Mouse (Mus musculus): ENCODE data around the gene Gngt2.

Gene Gngt2

GRCm38 (mm10) chr11:95826317-95827167, 10.5 kb upstream of the Gngt2 start:
- no peak for DNase-seq (ENCODE audit: low spot score)

DNA sequence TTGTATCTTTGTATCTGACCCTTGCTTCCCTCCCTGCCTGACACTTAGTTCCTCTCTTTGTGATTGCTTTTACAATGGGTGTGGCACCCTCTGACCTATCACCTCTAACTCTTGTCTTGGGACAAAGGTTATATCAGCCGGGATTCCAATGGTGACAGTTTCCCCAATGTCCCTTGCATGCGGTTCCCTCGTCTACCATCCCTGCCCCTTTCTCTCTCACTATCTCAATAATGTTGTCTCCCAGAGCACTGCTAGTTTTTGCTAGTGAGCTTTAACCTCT, 9.9 kb upstream of the Gngt2 start:
- no peak for DNase-seq (ENCODE audit: low spot score)

- peak; percentile 84 for DNase-seq (ENCODE audit: low spot score)
Observed at GRCm38 (mm10) chr11:95827464-95828085, 9.4 kb upstream of the Gngt2 start.

DNA sequence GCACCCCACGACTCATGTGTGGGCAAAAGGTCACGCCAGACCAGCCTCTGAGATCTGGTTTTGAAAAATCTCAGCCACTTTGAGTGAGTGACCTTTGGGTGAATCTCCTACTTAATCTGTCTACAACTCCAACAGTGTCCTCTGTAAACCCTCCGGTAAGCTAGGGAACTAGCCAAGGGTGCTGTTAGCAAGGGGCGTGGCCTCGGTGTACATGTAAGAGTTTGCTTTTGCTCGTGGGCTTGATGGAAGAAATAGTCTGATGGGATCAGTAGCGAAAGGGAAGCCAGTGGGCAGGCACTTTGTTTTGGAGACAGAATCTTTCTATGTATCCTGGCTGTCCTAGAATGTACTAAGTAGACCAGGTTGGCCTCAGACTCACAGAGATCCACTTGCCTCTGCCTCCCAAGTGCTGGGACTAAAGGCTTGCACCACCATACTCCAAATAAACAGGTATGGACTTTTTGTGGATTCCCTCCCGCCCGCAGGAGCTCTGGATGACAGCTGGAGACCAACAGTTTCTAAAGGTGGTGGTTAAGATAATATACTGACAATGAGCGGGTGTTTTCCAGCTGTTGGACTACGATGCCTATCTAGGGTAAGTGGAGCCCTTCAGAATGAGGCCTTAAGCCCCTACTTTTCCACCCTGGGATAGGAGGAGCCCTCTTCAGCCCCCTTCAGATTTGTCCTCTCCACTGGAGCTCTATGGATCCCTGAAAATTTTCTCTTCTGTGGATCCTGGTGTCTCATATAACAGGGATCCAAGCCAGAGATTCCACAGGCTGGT, 8.6 kb upstream of the Gngt2 start:
- DNase-seq (ENCODE audit: low spot score) = no peak

DNA sequence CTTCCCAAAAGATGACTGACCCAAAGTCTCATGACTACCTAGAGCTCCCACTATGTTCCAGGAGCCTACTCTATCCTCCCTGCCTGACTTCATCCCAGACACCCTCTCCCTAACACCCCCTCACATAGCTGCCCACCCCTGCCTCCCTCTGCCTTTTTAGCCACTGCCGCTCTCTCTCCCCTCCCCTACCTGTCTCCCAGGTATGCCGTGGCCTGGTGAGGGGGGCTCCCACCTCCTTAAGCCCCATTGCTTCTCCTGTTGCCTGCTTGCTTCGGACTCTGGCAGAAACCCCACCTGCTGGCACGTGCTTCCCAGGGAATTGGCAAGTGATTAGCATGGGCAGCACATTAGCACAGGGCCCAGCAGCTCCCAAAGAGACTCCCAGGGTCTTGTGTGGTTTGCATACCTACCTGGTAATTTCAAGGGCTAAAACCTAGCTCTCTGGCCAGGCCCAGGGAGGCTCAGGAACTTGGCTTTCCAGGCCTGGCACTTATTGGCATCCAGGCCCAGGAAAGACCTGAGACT, 7.4 kb upstream of the Gngt2 start:
- DNase-seq (ENCODE audit: low spot score) = no peak

DNA sequence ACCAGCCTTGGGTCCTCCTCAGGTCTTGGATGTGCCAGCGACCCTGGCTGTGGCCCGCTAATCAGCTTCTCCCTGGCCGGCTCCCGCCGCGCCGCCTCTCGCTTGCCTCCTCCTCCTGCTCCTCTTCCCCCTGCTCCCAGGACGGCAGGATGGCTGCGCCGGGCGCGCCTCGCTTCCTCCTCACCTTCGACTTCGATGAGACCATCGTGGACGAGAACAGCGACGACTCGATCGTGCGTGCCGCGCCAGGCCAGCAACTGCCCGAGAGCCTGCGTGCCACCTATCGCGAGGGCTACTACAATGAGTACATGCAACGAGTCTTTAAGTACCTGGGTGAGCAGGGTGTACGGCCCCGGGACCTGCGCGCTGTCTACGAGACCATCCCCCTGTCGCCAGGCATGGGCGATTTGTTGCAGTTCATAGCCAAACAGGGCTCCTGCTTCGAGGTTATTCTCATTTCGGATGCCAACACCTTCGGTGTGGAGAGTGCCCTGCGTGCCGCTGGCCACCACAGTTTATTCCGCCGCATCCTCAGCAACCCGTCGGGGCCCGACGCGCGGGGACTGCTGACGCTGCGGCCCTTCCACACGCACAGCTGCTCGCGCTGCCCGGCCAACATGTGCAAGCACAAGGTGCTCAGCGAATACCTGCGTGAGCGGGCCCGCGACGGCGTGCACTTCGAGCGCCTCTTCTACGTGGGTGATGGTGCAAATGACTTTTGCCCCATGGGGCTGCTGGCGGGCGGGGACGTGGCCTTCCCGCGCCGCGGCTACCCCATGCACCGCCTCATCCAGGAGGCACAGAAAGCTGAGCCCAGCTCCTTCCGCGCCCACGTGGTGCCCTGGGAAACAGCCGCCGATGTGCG, 6.4 kb upstream of the Gngt2 start:
- DNase-seq (ENCODE audit: low spot score) = no peak

GRCm38 (mm10) chr11:95831276-95831619, 5.8 kb upstream of the Gngt2 start:
- no peak for DNase-seq (ENCODE audit: low spot score)

DNA sequence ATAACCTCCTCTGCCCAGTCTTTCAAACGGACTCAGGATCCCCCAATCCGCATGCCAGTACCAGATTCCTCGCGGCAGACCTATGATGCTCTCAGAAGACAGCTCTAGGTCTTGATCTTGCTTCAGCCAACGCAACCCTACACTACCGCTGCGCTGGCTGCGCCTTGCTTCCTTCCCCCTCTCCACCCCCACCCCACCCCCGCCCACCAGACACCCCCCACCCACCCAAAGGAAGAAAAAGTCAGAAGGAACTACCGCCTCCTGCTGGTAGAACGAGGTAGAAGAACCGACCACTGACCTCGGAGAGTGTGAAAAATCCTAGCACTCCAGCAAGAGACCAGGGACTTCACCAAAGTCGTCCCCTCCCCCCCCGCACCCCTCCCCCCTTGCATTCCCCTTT, 5.4 kb upstream of the Gngt2 start:
- DNase-seq (ENCODE audit: low spot score) = peak; percentile 68

DNA sequence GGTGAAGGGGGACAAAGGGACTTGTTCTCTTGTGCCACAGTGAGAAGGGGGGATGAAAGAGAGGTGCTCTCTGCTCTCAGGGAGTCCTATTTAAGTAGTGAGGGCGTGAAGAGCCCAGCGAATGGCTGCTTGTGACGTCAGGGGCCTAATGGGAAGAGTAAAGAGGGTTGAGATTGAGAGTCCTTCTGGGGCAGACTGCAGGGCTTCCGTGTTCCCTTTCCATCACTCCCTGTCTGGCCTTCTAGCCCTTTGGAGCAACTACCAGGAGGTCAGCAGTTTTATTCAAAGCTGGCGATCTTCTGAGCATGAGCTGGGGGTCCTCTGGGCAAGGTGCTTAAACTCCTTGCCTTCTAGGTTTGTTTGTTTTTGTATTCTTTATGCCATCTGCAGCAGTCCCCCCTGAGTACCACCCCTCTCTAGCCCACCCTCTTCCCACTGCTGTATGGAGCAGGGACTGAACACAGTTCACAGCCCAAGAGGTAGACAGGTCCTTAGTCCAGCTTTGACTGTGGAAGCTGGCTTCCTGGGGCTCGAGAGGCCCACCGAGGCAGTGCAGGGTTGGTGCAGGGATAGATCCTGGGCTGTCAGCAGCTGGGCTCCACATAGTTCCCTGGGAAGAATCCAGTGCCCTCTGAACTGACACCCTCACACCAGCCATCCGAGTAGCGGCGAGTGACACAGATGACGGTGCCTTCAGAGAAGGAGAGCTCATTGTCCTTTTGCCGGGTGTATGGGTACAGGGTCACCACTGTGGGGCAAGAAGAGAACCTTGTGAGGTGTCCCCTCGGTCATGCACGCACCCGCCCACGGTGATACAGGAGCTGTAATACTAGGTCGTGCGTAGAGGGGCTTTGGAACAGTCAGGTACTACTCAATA, 4.6 kb upstream of the Gngt2 start:
- DNase-seq (ENCODE audit: low spot score) = no peak

DNA sequence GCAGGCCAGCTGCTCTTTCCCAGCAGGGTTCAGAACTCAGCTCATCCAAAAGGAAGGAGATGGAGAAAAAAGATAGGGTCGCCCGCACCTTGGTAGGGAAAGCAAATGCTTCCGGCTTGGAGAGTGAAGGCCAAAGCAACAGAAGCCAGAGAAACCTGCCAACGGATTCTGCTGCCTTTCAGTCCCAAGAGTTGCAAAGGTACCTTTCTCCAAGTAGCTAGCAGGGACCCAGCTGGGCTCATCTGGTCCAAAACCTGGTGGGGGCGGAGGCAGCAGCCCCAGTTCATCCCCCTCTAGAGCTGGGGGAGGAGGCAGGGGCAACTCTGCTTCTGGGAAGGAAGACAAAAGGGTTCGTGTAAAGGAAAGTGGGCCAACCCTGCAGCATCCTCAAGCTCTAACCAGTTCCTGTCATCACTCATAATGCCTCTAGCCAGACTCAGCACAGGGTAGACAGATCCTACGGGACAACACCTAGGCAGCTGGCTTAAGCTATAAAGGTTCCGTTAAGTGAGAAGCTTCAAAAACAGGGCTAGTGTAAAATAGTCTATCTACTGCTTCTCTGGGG, 3.9 kb upstream of the Gngt2 start:
- no peak for DNase-seq (ENCODE audit: low spot score)

DNA sequence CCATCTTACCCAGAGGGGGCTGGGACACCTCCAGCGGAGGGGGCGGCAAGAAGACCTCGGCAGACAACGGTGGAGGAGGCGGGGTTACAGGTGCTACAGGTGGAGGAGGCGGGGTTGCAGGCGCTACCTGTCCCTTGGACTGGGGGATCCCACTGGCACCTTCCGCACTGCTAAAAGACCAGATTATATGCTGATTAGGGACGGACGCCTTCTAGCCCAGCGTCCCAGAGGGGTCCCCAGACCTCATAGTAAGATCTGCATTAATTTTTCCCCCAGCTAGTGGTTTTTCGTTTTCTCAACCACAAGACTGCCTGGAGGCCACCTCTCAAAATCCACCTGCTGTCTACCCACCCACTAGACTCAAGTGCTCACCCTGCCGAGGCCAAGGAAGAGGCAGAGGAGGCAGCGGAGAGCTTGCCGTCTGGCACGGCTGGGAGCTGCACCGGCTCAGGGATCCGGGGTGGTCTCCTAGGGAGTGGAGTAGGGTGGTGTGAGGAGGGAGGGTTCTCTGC, 3.3 kb upstream of the Gngt2 start:
- no peak for DNase-seq (ENCODE audit: low spot score)

DNA sequence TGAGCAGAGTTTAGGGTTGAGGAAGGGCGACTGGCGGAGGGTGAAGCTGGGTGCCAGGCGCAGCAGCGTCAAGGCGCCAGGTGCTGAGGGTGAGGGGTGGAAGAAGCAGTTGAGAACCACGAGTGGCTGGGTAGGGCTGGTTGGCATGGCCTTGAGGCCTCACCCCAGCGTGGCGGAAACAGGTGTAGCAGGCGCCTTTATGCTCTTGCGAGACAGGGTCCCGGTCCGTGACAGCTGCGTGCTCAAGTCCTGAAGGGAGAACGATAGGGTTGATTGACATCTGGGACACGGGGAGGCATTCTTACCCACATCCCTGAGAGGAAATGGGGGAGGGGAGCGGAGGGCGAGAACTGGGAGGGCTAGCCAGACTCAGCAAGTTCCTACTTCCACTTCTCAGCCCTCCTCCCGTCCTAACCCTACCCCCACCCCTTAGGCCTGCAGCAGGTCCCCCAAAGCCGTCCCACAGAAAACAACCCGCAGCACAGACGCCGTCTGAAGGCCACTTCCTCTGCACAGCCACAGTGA, 2.8 kb upstream of the Gngt2 start:
- no peak for DNase-seq (ENCODE audit: low spot score)

DNA sequence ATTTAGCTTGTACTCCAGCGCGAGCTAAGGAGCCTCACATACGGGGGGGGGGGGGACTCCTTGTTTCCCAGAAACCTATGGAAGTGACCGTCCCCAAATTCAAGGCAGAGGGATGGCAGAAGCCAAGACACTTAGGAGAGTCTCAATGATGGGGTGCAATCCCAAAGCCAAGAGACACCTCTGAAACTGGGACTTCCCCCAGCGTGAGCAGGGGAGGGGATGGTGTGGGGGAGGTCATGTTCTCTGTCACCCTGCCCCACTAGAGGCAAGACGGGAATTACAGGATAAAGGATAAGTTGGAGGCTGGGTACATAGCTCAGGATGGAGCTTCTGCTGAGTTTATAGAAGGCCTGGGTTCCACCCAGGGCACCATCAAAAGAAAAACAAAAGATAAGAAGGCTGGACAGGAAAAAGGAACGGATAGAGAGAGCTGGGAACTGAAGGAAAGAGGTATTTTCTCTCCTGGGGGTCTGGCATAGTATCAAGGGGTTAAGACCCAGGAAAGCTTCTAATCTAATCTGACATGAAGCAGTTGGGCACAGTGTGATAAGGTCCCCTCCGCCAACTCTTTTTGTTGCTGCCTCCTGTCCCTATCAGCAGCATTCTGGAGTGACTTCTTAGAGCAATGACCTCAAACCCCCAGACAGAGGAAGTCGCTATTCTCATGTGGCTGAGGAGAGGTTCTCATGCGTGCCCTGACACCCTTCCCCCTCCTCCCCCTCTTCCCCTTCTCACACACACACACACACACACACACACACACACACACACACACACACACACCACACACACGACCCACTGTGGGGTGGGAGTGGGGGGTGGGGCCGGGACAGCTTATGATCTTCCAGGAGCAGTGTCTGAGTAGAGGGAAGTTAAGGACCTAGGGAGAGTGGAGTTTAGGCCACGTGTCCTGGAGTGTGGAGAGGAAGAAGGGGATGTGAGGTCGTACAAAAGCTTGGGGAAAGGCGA, 2.0 kb upstream of the Gngt2 start:
- no peak for DNase-seq (ENCODE audit: low spot score)

DNA sequence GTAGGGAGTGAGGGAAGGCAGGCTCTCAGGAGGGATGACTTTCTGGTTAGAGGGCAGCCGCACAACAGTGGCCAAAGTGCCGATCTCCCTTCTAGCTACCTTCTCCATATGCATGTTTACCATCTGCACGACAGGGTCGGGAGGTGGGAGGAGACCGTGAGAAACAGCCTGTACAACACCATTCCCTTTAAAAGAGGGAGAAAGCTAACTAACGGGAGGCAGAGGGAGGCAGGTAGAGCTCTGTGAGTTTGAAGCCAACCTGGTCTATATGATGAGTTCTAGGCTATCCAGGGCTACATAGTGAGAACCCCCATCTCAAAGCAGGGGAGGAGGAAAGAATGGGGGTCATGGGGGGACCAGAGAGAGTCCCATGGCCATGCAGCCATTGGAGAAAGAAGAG, 1.2 kb upstream of the Gngt2 start:
- DNase-seq (ENCODE audit: low spot score) = no peak

- DNase-seq (ENCODE audit: low spot score) = no peak
Observed at GRCm38 (mm10) chr11:95836433-95836832, 583 bp upstream of the Gngt2 start.

DNA sequence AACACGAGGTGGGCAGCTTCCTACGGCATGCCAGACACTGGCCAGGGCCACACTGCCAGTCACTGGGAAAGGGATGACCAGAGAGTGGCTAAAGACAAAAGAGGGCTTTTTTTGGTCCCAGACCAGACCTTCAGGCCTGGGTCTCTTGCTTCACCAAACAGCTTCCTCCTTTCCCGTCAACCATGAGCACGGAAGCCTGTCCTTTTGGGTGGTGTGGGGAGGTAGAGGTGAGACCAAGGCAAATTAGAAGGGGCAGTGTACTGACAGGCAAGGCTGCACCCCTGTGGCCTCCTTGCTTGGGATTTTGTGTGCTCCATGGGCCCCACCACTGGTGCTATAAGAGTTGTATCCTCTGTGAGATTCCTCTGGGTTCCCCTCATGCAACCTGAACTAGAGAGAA, 1.6 kb downstream of the Gngt2 start:
- DNase-seq (ENCODE audit: low spot score) = no peak

DNA sequence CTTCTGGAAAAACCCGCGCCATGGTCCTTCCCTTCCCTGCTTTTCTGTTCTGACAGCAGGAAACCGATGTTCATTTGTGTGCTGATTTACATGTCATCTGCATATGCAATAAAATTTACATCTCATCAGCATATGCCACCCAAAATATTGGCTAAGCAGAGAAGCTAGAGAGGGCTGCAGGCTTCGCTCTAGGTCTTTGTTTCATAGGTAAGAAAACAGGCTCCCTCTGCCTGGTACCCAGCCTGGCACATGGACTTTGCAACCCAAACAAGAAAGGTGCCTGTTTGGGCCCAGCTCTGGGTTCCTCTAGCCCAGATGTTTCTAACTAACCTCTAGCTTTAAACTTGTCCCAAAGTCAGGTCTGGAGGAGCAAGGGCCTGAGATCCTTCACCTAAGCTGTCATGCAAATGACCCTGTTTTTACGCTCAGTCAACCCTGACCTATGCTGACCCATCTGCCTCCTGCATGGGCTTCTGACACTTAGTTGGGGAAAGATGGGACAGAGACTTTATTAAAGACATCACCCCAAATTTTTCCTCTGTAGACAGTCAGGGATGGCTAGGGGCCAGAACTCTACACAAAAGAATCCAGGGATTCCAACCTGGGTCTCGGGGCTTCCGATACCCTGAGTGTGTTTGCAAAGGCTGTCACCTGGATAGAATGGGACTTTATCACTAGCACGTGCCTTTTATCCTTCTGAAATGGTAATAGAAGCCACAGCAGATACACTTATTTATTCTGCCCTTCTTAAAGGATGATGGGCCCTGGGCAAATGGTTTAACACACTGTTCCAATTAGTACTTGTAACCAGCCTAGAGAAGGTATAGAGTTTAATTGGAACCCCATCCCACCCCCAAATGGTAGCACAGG, 2.2 kb downstream of the Gngt2 start:
- DNase-seq (ENCODE audit: low spot score) = no peak

Measured in embryo, embryonic 10.5 days (tissue).